Mouse (Mus musculus) CH12.LX (cell line): ENCODE results near the gene Cap2. TPM values are rescaled to one million over a fixed set of nuclear protein-coding genes. Genes with fewer than 3 reads are reported as not detected.

ENCODE experiments used
- DNase-seq: peaks from one replicate; pipeline ENCODE4 v3.0.0-alpha.2; 2013; ENCODE audit errors: extremely low read depth
- H3K27ac ChIP-seq: 2 replicates; pipeline ENCODE4 v1.5.1; 2012; ENCODE audit warnings: low read depth, mild to moderate bottlenecking, control low read depth, moderate library complexity; ENCODE audit not compliant: insufficient read depth
- H3K27me3 ChIP-seq: replicated peaks from 2 replicates; pipeline ENCODE3; 2012; ENCODE audit warnings: inconsistent platforms
- H3K36me3 ChIP-seq, 2 experiments: replicated peaks in 1 of 2; 2 replicates each; pipeline versions ENCODE3 to v1.6.1; 2012; ENCODE audit warnings: inconsistent platforms in 1 of 2, low read length in 1 of 2, mild to moderate bottlenecking in 1 of 2, mixed read lengths in 1 of 2, moderate library complexity in 1 of 2; ENCODE audit not compliant: control insufficient read depth in 1 of 2, insufficient read depth in 1 of 2
- H3K4me1 ChIP-seq, 2 experiments: 2 replicates each; pipeline ENCODE4 v1.6.1; 2012; ENCODE audit warnings: inconsistent platforms in 1 of 2, moderate library complexity in 1 of 2; ENCODE audit not compliant: insufficient read depth in 2 of 2, control insufficient read depth in 1 of 2
- H3K4me2 ChIP-seq: 2 replicates; pipeline ENCODE4 v1.6.1; 2012; ENCODE audit warnings: low read depth, mild to moderate bottlenecking, control low read depth; ENCODE audit not compliant: poor library complexity, insufficient read depth, severe bottlenecking
- H3K4me3 ChIP-seq, 3 experiments: fragments of 150-350 bp in 1 of 3; sonication (generic) in 1 of 3; replicated peaks in 1 of 3; 2 replicates each; pipeline versions ENCODE3 to v1.5.1; 2011 to 2012; ENCODE audit warnings: low read depth in 2 of 3, low read length in 2 of 3, mild to moderate bottlenecking in 2 of 3, moderate library complexity in 2 of 3, control low read depth in 1 of 3, improper control_type of control experiment in 1 of 3, inconsistent platforms in 1 of 3, mixed read lengths in 1 of 3; ENCODE audit not compliant: poor library complexity in 1 of 3
- H3K79me2 ChIP-seq: replicated peaks from 2 replicates; pipeline ENCODE4 v1.6.1; 2012; ENCODE audit warnings: mild to moderate bottlenecking, moderate library complexity; ENCODE audit not compliant: control insufficient read depth, poor library complexity, insufficient read depth, severe bottlenecking; ENCODE audit errors: extremely low read depth
- H3K9ac ChIP-seq: 2 replicates; pipeline ENCODE4 v1.6.1; 2012; ENCODE audit warnings: low read depth, mild to moderate bottlenecking, control low read depth, moderate library complexity; ENCODE audit not compliant: insufficient read depth
- H3K9me3 ChIP-seq: replicated peaks from 2 replicates; pipeline ENCODE3; 2012; ENCODE audit warnings: low read length, inconsistent platforms, mixed read lengths
- BHLHE40 ChIP-seq: IDR thresholded peaks from 2 replicates; pipeline ENCODE4 v1.6.1; 2011; ENCODE audit warnings: mild to moderate bottlenecking, low read depth, low read length, improper control_type of control experiment
- CHD1 ChIP-seq: IDR thresholded peaks from 2 replicates; pipeline ENCODE4 v1.6.1; 2012; ENCODE audit warnings: low read depth, low read length, improper control_type of control experiment, inconsistent platforms
- CHD2 ChIP-seq: IDR thresholded peaks from 2 replicates; pipeline ENCODE4 v1.6.1; 2011; ENCODE audit warnings: low read length, improper control_type of control experiment
- CTCF ChIP-seq, 2 experiments: IDR thresholded peaks in 1 of 2; conservative IDR thresholded peaks in 1 of 2; 2 replicates each; pipeline ENCODE4 v1.5.1; 2011 to 2012; ENCODE audit warnings: low read depth in 2 of 2, low read length in 2 of 2, improper control_type of control experiment in 1 of 2, inconsistent platforms in 1 of 2, mild to moderate bottlenecking in 1 of 2, moderate library complexity in 1 of 2
- E2F4 ChIP-seq: IDR thresholded peaks from 2 replicates; pipeline ENCODE4 v1.6.1; 2011; ENCODE audit warnings: low read depth, low read length, improper control_type of control experiment; ENCODE audit not compliant: insufficient replicate concordance
- GABPA ChIP-seq: IDR thresholded peaks from 2 replicates; pipeline ENCODE4 v1.6.1; 2012; ENCODE audit warnings: low read depth, low read length, improper control_type of control experiment, inconsistent platforms; ENCODE audit not compliant: insufficient replicate concordance
- IRF4 ChIP-seq: IDR thresholded peaks from 2 replicates; pipeline ENCODE4 v1.6.1; 2014; ENCODE audit warnings: low read depth, mild to moderate bottlenecking, inconsistent platforms, low read length, improper control_type of control experiment
- JUN ChIP-seq: IDR thresholded peaks from 2 replicates; pipeline ENCODE4 v1.6.1; 2011; ENCODE audit warnings: low read depth, mild to moderate bottlenecking, low read length, improper control_type of control experiment, moderate library complexity; ENCODE audit not compliant: insufficient read depth
- MAFK ChIP-seq: IDR thresholded peaks from 2 replicates; pipeline ENCODE4 v1.6.1; 2011; ENCODE audit warnings: low read length, improper control_type of control experiment; ENCODE audit not compliant: insufficient replicate concordance
- MAX ChIP-seq: IDR thresholded peaks from 2 replicates; pipeline ENCODE4 v1.6.1; 2011; ENCODE audit warnings: low read length, improper control_type of control experiment
- MAZ ChIP-seq: IDR thresholded peaks from 2 replicates; pipeline ENCODE4 v1.6.1; 2012; ENCODE audit warnings: low read depth, mild to moderate bottlenecking, inconsistent platforms, low read length, improper control_type of control experiment, moderate library complexity
- MEF2A ChIP-seq: IDR thresholded peaks from 2 replicates; pipeline ENCODE4 v1.6.1; 2014; ENCODE audit warnings: low read depth, mild to moderate bottlenecking, inconsistent platforms, low read length, improper control_type of control experiment, borderline replicate concordance
- MYC ChIP-seq: IDR thresholded peaks from 2 replicates; pipeline ENCODE4 v1.6.1; 2011; ENCODE audit warnings: low read depth, mild to moderate bottlenecking, improper control_type of control experiment, low read length
- NELFE ChIP-seq: IDR thresholded peaks from 2 replicates; pipeline ENCODE4 v1.6.1; 2011; ENCODE audit warnings: low read depth, low read length, improper control_type of control experiment
- NRF1 ChIP-seq: IDR thresholded peaks from 2 replicates; pipeline ENCODE4 v1.6.1; 2014; ENCODE audit warnings: low read depth, mild to moderate bottlenecking, inconsistent platforms, low read length, improper control_type of control experiment, moderate library complexity
- POLR2AphosphoS2 ChIP-seq: IDR thresholded peaks from 2 replicates; pipeline ENCODE4 v1.6.1; 2011; ENCODE audit warnings: low read depth, low read length, improper control_type of control experiment
- RAD21 ChIP-seq: IDR thresholded peaks from 2 replicates; pipeline ENCODE4 v1.6.1; 2011; ENCODE audit warnings: low read depth, mild to moderate bottlenecking, low read length, improper control_type of control experiment, moderate library complexity
- TCF12 ChIP-seq: IDR thresholded peaks from 2 replicates; pipeline ENCODE4 v1.6.1; 2014; ENCODE audit warnings: low read depth, mild to moderate bottlenecking, inconsistent platforms, low read length, improper control_type of control experiment
- UBTF ChIP-seq: IDR thresholded peaks from 2 replicates; pipeline ENCODE4 v1.6.1; 2012; ENCODE audit warnings: low read depth, mild to moderate bottlenecking, inconsistent platforms, low read length, improper control_type of control experiment, moderate library complexity
- ZKSCAN1 ChIP-seq: IDR thresholded peaks from 2 replicates; pipeline ENCODE4 v1.6.1; 2012; ENCODE audit warnings: low read depth, inconsistent platforms, low read length, improper control_type of control experiment, borderline replicate concordance
- ZMIZ1 ChIP-seq: IDR thresholded peaks from 2 replicates; pipeline ENCODE4 v1.6.1; 2012; ENCODE audit warnings: low read depth, mild to moderate bottlenecking, inconsistent platforms, low read length, improper control_type of control experiment
- dilution Hi-C: fragments of 300-500 bp; cut with MboI; formaldehyde crosslinking; loops from 2 replicates; pipeline ENCODE4 v1.14.3; 2020; ENCODE audit warnings: low sequenced_read_pairs; ENCODE audit not compliant: extremely low pct_unique_long_range_greater_than_20kb, extremely low pct_ligation_motif_present
- in situ Hi-C: fragments of 300-500 bp; cut with MboI; formaldehyde crosslinking; loops from 3 replicates; pipeline ENCODE4 v1.14.3; 2019; ENCODE audit warnings: low sequenced_read_pairs, low pct_ligation_motif_present, low pct_unique_long_range_greater_than_20kb, mixed read lengths
- polyA plus RNA-seq: library from polyadenylated mRNA; unstranded; fragments of >175 nt; gene quantifications from 2 replicates; pipeline ENCODE4 v1.2.1, GENCODE M21; 2012; ENCODE audit warnings: low read depth; ENCODE audit not compliant: insufficient read length
- total RNA-seq, 2 experiments: library from RNA; depleted of rRNA; stranded (reverse); fragments of 300-350 nt in 1 of 2; fragments of >200 nt in 1 of 2; gene quantifications; 2 replicates each; pipeline ENCODE4 v1.2.3; 2012 to 2014

The Cap2 gene
- total and polyA plus RNA-seq, 3 experiments = 0.04 to 0.11 TPM; not detected in 1

- H3K4me1 ChIP-seq = peaks cover 14 to 27% of the 10 kb centered on the region in 2 experiments
- peaks cover 5% of the 10 kb centered on the region for H3K9me3 ChIP-seq
- dilution Hi-C loops = no loop called here
- no peaks in the 10 kb centered on the region for H3K36me3 ChIP-seq
- in situ Hi-C loops = no loop called here
- H3K27me3 ChIP-seq = no peaks in the 10 kb centered on the region
- H3K27ac ChIP-seq = no peak overlapping the region
- no peaks in the 10 kb centered on the region for H3K79me2 ChIP-seq
- no peak for DNase-seq
- H3K4me3 ChIP-seq = no peak overlapping the region
- H3K9ac ChIP-seq = no peak overlapping the region
- H3K4me2 ChIP-seq = no peak overlapping the region
- TF ChIP-seq JUN (no peak), BHLHE40 (no peak), CHD1 (no peak), CHD2 (no peak), MAZ (no peak), ZKSCAN1 (no peak), ZMIZ1 (no peak), POLR2AphosphoS2 (no peak), MAX (no peak), RAD21 (no peak), MAFK (no peak), TCF12 (no peak), MEF2A (no peak), IRF4 (no peak), GABPA (no peak), E2F4 (no peak), CTCF (conservative IDR thresholded peaks at IDR 0.05 in 1 of 2, IDR thresholded peaks at IDR 0.05 in 1 of 2; ENCODE audit: low read depth in 2 of 2, low read length in 2 of 2) (no peak), MYC (no peak), UBTF (no peak), NRF1 (no peak)
Measured at GRCm38 (mm10) chr13:46514484-46514883, 12.8 kb downstream of the Cap2 start.

GRCm38 (mm10) chr13:46515120-46515523 is 13.5 kb downstream of the Cap2 start:
- peak; percentile 55 for DNase-seq
- Histone ChIP-seq H3K27ac (no peak overlapping the region), H3K4me3 (no peak overlapping the region), H3K9me3 (peaks cover 5% of the 10 kb centered on the region), H3K79me2 (no peaks in the 10 kb centered on the region), H3K36me3 (no peaks in the 10 kb centered on the region), H3K4me1 (peaks cover 14 to 27% of the 10 kb centered on the region in 2 experiments), H3K4me2 (peak overlapping the region; percentile 62; the same call in 1 of the 2 replicates), H3K9ac (no peak overlapping the region), H3K27me3 (no peaks in the 10 kb centered on the region)
- in situ Hi-C loops = no loop called here
- TF ChIP-seq MAZ = peak; percentile 66; the same call in 1 of the 2 replicates
- TF ChIP-seq NELFE = no peak
- no peak for TF ChIP-seq ZKSCAN1
- dilution Hi-C loops = no loop called here
